Mouse (Mus musculus) spleen, postnatal 36 days (tissue): ENCODE measurements at regions not wholly inside any gene's neighbourhood (a gene's known extent, or its start where the extent isn't known, plus 50 kb on each side); places are given as distances from the start of the nearest gene placed in this dataset.

Source experiments
- DNase-seq, 2 experiments: peaks; one replicate each; pipeline ENCODE4 v3.0.0; 2022; ENCODE audit warnings: low spot score in 2 of 2, mixed read lengths in 1 of 2

DNA sequence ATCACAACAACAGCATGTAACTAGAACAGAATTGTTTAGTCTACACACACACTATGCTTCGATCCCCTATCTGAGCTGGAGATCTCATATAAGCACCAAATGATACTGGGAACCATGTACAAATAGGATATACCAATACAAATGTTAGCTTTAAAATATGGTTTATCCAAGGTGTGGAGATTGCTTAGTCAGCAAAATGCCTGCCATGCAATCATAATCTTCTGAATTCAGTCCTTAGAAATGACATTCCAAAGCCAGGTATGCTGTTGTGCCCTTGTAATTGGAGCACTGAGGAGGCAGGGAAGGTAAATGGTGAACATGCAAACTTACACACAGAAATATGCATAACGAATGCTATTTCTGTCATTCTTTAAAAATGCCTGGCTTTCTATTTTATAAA, 54.0 kb upstream of the Thsd7b start:
- DNase-seq = no peak

- DNase-seq = no peak
Measured at GRCm38 (mm10) chr1:129208806-129209205, 64.3 kb upstream of the Thsd7b start.

DNA sequence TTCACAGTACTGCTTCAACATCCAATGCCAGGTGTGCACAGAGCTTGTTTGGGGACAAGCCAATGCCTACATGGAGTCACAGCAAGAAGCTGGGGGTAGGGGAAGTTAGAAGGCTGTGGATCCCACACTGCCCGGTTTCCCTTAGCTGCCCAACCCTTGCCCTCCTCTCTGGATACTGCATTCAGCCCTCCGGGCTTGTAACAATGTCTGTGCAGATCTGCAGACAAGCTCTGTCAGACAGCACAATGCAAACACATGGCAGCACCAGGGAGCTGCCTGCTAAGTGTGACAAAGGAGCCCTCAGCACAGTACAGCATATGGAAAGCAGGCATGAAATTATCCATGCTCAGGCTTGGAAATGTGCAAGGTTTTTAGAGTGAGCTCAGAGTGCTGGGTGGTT, 64.7 kb upstream of the Thsd7b start:
- no peak for DNase-seq

DNA sequence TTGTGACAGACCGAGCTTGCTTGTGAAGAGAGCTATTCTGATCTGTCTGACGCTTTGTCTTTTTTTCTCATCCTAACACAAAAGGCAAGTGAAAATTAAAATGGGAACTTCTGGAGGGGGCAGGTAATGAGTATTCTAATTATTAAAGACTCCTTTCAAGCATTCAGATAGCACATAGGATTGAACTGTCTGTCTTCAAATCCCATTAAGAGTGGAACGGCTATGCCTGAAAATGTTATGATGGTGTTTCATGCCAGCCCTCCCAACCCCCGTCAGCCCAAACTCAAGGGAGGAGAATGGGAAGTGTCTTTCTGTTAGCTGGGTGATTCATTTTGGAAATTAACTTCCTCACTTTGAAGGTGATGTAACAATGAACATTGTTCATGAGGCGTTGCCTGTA, 65.4 kb upstream of the Thsd7b start:
- DNase-seq = no peak

DNA sequence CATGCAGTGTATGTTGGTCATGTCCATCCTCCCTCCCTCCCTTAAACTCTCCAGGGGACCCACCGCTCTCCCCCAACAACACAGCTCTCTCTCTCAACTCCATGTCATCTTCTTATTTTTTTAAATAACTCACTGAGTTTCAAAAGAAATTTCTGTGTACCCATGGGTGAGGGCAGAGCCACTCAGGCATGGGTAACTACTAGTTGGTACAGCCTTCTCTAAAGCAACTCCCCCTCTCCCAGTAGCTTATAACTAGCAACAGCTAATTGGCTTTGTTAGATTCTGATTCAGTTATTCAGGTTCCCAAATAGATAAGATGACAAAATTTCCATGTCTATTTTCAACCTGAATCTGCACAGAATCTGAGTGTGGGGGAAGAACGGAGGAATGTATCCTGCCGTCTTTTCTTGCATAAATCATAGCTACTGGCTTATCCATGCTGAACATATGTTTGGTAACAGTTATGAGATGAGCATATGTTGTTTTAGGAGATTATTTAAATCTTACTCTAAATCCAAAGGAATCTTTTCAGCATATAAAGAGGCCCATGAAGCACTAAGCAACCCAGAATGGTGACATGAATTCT, 92.8 kb upstream of the Thsd7b start:
- DNase-seq = no peak

DNA sequence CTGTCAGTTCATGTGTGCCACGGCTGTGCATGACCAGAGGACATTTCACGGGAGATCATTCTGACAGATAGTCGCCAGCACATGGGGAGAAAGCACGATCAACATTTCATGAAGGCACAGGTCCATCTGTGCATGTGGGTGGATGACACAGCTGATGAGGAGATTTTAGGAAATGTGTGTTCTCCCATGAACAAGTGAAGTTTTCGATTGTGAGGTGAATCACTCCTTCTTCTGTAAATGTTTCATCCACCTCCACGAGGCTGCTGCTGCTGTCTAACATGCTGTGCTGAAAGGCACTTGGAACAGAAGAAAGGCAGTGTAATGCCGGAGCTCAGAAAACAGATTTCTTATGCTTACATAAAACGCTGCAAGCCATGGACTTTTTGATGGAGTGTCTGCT, 103.2 kb upstream of the Thsd7b start:
- DNase-seq = no peak

DNA sequence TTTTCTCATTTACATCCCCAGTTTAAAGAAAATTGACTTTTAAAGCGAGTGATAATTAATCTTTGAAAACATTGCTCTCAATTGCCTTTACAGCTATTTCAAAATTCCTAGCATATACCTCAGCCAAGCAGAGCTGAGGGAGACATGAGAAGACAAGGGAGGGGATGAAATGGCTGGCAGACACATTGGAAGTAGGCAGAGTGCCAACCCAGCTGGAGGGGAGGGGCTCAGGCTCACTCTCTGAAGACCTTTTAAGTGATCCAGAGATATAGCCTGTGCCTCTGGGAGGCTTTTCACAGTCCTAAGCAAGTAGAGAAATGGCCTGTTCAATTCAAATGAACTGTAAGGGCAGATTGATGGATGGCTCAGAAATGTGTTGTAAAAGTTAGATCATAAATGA, 122.5 kb upstream of the Thsd7b start:
- no peak for DNase-seq

DNA sequence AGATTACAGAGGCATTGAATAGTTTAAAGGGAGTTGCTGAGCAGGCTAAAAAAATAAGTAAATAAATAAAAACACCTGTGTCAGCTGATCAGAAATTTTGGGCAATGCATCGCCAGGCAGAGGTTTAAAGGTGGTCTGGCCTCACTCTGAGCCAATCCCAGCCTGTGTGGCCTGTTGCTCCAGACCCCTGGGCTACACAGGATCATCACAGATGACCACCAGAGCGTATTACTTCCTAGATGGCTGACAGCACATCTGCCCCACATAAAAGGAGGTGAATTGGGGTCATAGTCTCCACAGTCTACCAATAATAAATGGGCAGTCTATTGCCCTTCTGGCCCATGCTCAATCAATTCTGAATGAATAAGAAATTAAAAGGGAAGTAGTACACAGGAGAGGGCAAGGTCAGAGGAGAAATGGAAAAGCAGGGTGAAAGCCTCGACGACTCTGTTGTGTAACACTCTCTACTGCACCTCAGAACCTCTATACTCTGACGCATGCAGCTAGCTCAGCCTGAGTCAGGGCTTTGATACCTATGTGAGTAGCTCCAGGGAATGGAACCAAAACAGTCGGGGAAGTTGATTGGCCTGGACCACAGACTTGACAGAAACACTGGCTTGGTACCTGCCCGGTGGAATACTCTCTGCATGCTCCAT, 124.2 kb upstream of the Thsd7b start:
- DNase-seq = no peak

DNA sequence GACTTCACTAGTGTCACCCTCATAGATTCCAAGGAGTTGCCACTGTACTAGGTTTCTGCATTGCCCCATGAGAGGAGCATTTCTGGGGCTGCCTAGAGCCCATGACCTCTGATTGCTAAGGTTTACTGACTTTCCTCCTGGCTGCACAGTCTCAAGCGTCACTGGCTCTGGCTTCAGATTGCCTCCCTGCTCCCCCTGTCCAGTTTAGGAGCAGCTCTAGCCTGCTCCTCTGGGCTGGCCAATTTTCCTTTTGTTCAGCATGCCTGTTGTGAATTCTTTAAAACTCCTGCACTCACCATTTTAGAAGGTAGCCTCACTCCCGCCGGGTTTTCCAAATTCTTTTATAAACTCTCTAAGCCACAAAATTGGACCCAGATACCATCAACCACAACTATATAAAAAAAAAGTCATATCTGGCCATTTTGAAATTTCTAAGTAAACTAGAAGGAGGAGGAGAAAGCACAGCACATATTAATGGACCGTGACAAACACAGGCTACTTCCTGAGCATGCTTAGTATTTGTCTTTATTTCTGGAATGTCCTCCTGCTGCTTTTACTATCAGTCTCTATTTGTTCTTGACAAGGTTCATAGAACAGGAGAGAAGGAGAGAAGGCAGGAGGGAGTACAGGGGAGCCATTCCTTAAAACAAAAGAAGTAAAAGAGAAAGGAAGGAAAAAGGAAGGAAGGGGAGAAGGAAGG, 126.6 kb upstream of the Thsd7b start:
- DNase-seq = no peak

GRCm38 (mm10) chr1:129138783-129139182, 134.3 kb upstream of the Thsd7b start:
- DNase-seq = no peak

- no peak for DNase-seq
Measured at GRCm38 (mm10) chr1:129106961-129107557, 166.0 kb upstream of the Thsd7b start.

- DNase-seq = no peak
Measured at GRCm38 (mm10) chr1:129100997-129101396, 172.1 kb upstream of the Thsd7b start.

DNA sequence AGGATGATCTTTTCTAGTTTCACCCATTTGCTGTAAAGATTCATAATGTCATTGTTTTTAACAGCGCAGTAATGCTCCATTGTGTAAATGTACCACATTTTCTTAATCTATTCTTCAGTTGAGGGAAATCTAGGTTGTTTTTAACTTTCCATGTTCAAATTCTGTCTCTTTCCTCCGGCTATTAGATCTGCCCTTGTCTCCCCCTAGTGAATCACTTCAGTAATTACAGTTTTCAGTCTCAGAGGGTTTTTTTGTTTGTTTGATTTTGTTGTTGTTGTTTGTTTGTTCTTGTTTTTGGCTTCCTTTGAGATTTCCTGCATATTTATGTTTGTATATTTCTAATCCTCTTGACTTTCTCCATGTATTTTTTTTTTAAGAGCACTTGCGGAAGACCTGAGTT, 194.8 kb upstream of the Thsd7b start:
- no peak for DNase-seq

DNA sequence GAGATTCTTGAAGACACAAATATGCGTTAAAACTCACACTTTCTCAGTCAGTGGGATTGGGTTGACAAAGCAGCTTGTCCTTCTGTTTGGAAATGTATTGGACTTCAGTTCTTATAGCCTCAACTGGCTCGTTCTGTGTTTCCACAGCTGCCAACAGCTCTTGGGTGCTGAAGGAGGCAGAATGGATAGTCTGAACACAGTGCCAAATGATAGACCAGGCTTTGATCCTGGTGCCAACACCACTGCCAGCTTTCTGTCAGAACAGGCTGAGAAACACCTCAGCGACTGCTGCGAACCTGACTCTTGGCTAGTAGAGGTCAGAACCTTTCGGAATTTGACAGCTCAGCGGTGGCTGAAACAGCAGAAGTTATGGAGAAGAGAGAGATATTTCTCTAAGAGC, 215.9 kb upstream of the Thsd7b start:
- DNase-seq = no peak

- DNase-seq = no peak
Measured at GRCm38 (mm10) chr1:129055252-129055651, 217.8 kb upstream of the Thsd7b start.

GRCm38 (mm10) chr1:129033707-129034106, 239.4 kb upstream of the Thsd7b start:
- DNase-seq = no peak

DNA sequence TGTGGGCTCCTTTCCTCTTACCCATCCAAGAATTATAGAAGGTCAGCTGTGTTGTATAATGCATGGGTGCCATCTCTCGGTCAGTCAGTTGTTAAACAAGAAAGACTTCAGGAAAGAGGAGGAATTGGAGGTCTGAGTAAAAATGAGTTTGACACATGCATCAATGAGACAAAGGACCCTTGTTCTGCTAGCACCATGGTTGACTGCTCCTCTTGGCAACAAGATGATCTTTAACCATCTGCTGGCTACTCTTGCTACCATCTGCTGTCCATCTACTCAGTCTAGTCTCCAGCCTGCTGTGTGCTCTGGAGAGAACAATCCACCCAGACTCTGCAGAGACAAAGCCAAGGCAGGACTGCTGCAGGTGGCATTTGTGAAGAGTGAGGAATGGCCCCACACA, 267.2 kb upstream of the Thsd7b start:
- no peak for DNase-seq

DNA sequence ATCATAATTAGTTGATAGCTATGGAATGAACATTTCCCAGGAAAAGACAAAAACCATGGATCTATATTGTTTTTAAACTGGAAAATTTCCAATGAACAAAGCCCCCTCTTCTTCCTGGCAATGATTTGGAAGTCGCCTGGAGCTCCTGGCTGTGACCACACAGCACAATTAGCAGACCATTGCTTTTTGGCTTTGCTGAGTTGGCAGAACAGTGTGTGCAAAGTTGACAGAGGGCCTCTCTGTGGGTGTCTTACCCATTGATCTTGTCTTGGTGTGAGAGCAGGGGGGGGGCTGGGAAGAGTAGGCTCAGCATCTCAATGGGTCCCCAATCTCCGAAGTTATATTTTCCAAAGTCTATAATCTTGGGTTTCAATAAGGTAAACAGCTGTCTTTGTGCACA, 270.8 kb upstream of the Thsd7b start:
- no peak for DNase-seq

DNA sequence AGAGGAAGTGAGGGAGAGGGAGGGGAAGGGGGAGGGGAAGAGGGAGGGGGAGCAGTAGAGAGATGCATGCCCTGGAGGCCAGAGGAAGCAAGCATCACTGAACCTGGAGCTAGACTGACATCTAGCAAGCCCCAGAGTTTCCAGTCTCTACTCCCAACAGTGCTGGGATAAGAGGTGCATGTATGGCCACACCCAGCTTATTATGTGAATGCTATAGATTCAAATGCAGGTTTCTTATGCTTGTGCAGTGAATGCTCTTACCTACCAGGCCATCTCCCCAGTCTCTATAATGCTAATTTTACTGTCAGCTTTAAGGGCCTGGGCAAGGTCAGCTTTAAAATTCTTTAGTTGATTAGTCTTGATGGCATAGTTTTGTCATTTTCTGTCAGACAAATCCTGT, 271.3 kb upstream of the Thsd7b start:
- DNase-seq = no peak

GRCm38 (mm10) chr1:128999741-129000517, 273.2 kb upstream of the Thsd7b start:
- DNase-seq = no peak

DNA sequence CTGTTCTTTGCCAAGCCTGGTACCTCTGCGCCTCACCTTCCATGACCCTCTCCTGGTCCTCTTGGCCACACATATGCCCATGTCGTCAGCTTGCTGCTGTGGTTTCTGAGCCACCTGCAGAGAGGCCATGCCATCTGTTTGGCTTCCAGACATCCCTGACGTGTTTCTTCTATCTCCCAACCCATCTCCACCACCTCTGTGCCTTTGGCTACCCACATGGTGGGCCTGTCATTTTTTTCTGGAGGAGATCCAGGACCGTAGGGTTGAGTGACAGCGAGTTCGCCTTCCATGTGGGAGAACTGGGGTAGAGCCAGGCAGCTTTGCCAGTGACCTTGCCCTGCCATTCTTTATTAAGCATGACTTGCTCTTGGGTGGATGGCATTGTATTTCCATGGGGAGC, 278.4 kb upstream of the Thsd7b start:
- no peak for DNase-seq

DNA sequence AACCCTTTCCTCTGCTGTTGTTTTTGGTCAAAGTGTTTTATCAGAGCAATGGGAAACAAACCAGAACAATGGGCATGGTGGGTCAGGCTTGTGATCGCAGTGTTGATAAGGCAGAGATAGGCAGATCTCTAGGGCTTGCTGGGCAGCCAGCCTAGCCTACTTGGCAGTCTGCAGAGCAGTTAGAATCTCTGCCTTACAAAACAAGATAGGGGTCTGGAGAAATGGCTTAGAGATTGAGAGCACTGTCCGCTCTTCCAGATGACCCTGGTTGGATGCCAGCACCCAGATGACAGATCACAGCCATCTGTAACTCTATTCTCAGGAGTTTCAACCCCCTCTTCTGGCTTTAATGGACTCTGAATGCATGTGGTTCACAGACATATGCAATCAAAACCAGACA, 289.7 kb upstream of the Thsd7b start:
- no peak for DNase-seq
